Comparison of ENCODE assay signal across 22 mouse cellular contexts in the genomic region with DNA sequence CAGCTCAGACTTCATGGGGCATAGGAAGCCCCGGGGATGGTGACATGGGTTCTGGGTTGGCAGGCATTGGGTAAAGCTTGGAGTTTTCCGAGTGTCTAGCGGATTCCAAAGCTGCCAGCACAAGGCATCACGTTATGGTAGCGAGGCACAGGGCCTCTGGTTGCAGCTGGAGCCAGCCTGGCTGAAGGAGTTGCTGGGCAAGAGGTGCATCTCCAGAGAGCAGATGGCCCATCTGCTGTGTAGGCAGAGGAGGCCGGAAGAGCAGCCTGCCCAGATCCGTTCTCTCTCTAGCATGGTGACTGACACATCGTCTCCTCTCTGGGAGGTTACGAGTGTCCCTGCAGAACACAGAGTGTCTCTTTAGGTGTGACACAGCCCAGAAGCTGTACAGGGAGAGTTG.
A peak's percentile ranks its signal among the peaks of the same experiment; 100 is the strongest.
DNase-seq lines count a peak whose midpoint lies in the region; ATAC-seq lines count a peak whose summit lies in the region.
"Had no signal": no experiment of that assay in that cellular context is flagged by ENCODE, and none has a peak within 500 bp of the region (broad histone marks: within the 10 kb centered on the region; RNA-seq: fewer than 3 reads in every experiment).

No protein-coding gene starts in this region.

- H3K4me2 ChIP-seq in hindbrain, embryonic 13.5 days = no peak overlapping the region
- H3K4me2 ChIP-seq in hindbrain, embryonic 11.5 days (replicated peaks; ENCODE audit: low read depth, low read length) = no peak overlapping the region
- H3K4me2 ChIP-seq in midbrain, embryonic 11.5 days = no peak overlapping the region
- H3K4me2 ChIP-seq in midbrain, embryonic 14.5 days (ENCODE audit: low read length) = no peak overlapping the region
- H3K4me2 ChIP-seq: embryonic facial prominence, embryonic 15.5 days; heart, embryonic 13.5 days; hindbrain, embryonic 12.5 days; intestine, embryonic 15.5 days had no signal

- peak overlapping the region; percentile 44 for H3K27ac ChIP-seq in hindbrain, embryonic 13.5 days
- no peak overlapping the region for H3K27ac ChIP-seq in hindbrain, embryonic 11.5 days (ENCODE audit: low read depth, low read length)
- no peak overlapping the region for H3K27ac ChIP-seq in midbrain, embryonic 11.5 days (ENCODE audit: low read depth, low read length)
- no peak overlapping the region for H3K27ac ChIP-seq in midbrain, embryonic 14.5 days (replicated peaks; ENCODE audit: low read depth, low read length)
- H3K27ac ChIP-seq: embryonic facial prominence, embryonic 15.5 days; forebrain, embryonic 10.5 days; gastrocnemius, adult 2 months; heart, embryonic 13.5 days; hindbrain, embryonic 12.5 days; hindbrain, postnatal 0 days; intestine, embryonic 15.5 days had no signal

- no peaks in the 10 kb centered on the region for H3K9me3 ChIP-seq in hindbrain, embryonic 13.5 days
- no peaks in the 10 kb centered on the region for H3K9me3 ChIP-seq in hindbrain, embryonic 11.5 days (ENCODE audit: control insufficient read depth, low read length)
- no peaks in the 10 kb centered on the region for H3K9me3 ChIP-seq in midbrain, embryonic 11.5 days (ENCODE audit: control insufficient read depth, low read length)
- H3K9me3 ChIP-seq in midbrain, embryonic 14.5 days (ENCODE audit: control insufficient read depth, low read length) = no peaks in the 10 kb centered on the region
- H3K9me3 ChIP-seq: embryonic facial prominence, embryonic 15.5 days; forebrain, embryonic 10.5 days; heart, embryonic 13.5 days; hindbrain, embryonic 12.5 days; intestine, embryonic 15.5 days had no signal

- DNase-seq in cerebellum, postnatal 14 days = peak; percentile 36 to 45
- DNase-seq in cerebellum, adult 9-10 months = no peak
- no peak for DNase-seq in hindbrain, embryonic 11.5 days (ENCODE audit: low spot score)
- DNase-seq in midbrain, embryonic 11.5 days (ENCODE audit: low spot score, missing footprints) = peak; percentile 69
- no peak for DNase-seq in midbrain, embryonic 14.5 days
- peak; percentile 55 for DNase-seq in brain, adult 2 months (ENCODE audit: low read depth, low spot score)
- DNase-seq in heart, adult 18-20 months = no peak
- DNase-seq: adrenal gland, postnatal 10 days; cerebellum, adult 2 months; embryo, embryonic 11 days; gastrocnemius, adult 2 months; gastrocnemius, postnatal 25 days; heart, postnatal 36 days had no signal

- peaks cover 23% of the 10 kb centered on the region for H3K4me1 ChIP-seq in hindbrain, embryonic 13.5 days (replicated peaks)
- no peaks in the 10 kb centered on the region for H3K4me1 ChIP-seq in hindbrain, embryonic 11.5 days (replicated peaks; ENCODE audit: control insufficient read depth, insufficient read depth, low read length)
- H3K4me1 ChIP-seq in midbrain, embryonic 11.5 days (ENCODE audit: control insufficient read depth, insufficient read depth, low read length) = no peaks in the 10 kb centered on the region
- H3K4me1 ChIP-seq in midbrain, embryonic 14.5 days (ENCODE audit: control insufficient read depth, insufficient read depth, low read length) = no peaks in the 10 kb centered on the region
- H3K4me1 ChIP-seq: embryonic facial prominence, embryonic 15.5 days; heart, embryonic 13.5 days; intestine, embryonic 15.5 days had no signal

- no peaks in the 10 kb centered on the region for H3K36me3 ChIP-seq in hindbrain, embryonic 13.5 days
- no peaks in the 10 kb centered on the region for H3K36me3 ChIP-seq in hindbrain, embryonic 11.5 days (ENCODE audit: control insufficient read depth, insufficient read depth, low read length)
- H3K36me3 ChIP-seq in midbrain, embryonic 11.5 days (ENCODE audit: control insufficient read depth, insufficient read depth, low read length) = no peaks in the 10 kb centered on the region
- H3K36me3 ChIP-seq in midbrain, embryonic 14.5 days (ENCODE audit: control insufficient read depth, insufficient read depth, low read length) = no peaks in the 10 kb centered on the region
- H3K36me3 ChIP-seq: embryonic facial prominence, embryonic 15.5 days; forebrain, embryonic 10.5 days; heart, embryonic 13.5 days; hindbrain, embryonic 12.5 days; intestine, embryonic 15.5 days had no signal

- H3K4me3 ChIP-seq in hindbrain, embryonic 13.5 days = no peak overlapping the region
- no peak overlapping the region for H3K4me3 ChIP-seq in hindbrain, embryonic 11.5 days (ENCODE audit: low read depth, low read length)
- H3K4me3 ChIP-seq in midbrain, embryonic 11.5 days (ENCODE audit: low read depth, low read length) = no peak overlapping the region
- H3K4me3 ChIP-seq in midbrain, embryonic 14.5 days (replicated peaks; ENCODE audit: low read depth, low read length) = no peak overlapping the region
- H3K4me3 ChIP-seq: embryonic facial prominence, embryonic 15.5 days; erythroblast, embryonic 14.5 days; forebrain, embryonic 10.5 days; gastrocnemius, adult 2 months; heart, embryonic 13.5 days; hindbrain, embryonic 12.5 days; intestine, embryonic 15.5 days had no signal

- H3K27me3 ChIP-seq in hindbrain, embryonic 13.5 days = peaks cover 3% of the 10 kb centered on the region; the same call in 1 of the 2 replicates
- peaks cover 2% of the 10 kb centered on the region; the same call in 1 of the 2 replicates for H3K27me3 ChIP-seq in hindbrain, embryonic 11.5 days (ENCODE audit: control insufficient read depth, insufficient read depth, low read length)
- H3K27me3 ChIP-seq in midbrain, embryonic 11.5 days (ENCODE audit: control insufficient read depth, insufficient read depth, low read length) = no peaks in the 10 kb centered on the region
- no peaks in the 10 kb centered on the region for H3K27me3 ChIP-seq in midbrain, embryonic 14.5 days (ENCODE audit: control insufficient read depth, insufficient read depth, low read length)
- H3K27me3 ChIP-seq: intestine, embryonic 15.5 days had no signal

- H3K9ac ChIP-seq in hindbrain, embryonic 13.5 days = no peak overlapping the region
- H3K9ac ChIP-seq in hindbrain, embryonic 11.5 days (ENCODE audit: low read depth, low read length) = no peak overlapping the region
- H3K9ac ChIP-seq in midbrain, embryonic 11.5 days (ENCODE audit: low read length) = no peak overlapping the region
- no peak overlapping the region for H3K9ac ChIP-seq in midbrain, embryonic 14.5 days (replicated peaks; ENCODE audit: low read length)
- H3K9ac ChIP-seq: embryonic facial prominence, embryonic 15.5 days; heart, embryonic 13.5 days; hindbrain, embryonic 12.5 days; intestine, embryonic 15.5 days had no signal

- WGBS in hindbrain, embryonic 13.5 days = 68% methylated on average over 9 of the region's 9 CpGs
- WGBS in hindbrain, embryonic 11.5 days = 80% methylated on average over 9 of the region's 9 CpGs
- whole genome bisulfite sequencing in midbrain, embryonic 11.5 days = 87% methylated on average over 9 of the region's 9 CpGs
- WGBS in midbrain, embryonic 14.5 days = 76% methylated on average over 9 of the region's 9 CpGs

- ATAC-seq in hindbrain, embryonic 13.5 days (ENCODE audit: low FRiP score) = no peak
- no peak for ATAC-seq in hindbrain, embryonic 11.5 days (ENCODE audit: low FRiP score)
- ATAC-seq in midbrain, embryonic 11.5 days (ENCODE audit: low FRiP score) = no peak
- no peak for ATAC-seq in midbrain, embryonic 14.5 days (ENCODE audit: low FRiP score, low TSS enrichment)
- ATAC-seq: forebrain, embryonic 14.5 days; hindbrain, postnatal 0 days; intestine, embryonic 15.5 days had no signal

Comparison
In these comparisons a context has a peak if more than half of its experiments do, and no peak if none do; other contexts are left out.
1. DNase-seq: peak in cerebellum, postnatal 14 days (2 of 2), midbrain, embryonic 11.5 days (single experiment) and brain, adult 2 months (single experiment); none in cerebellum, adult 9-10 months (single experiment), hindbrain, embryonic 11.5 days (single experiment), midbrain, embryonic 14.5 days (single experiment) and heart, adult 18-20 months (0 of 2).